Mouse (Mus musculus) embryonic facial prominence, embryonic 13.5 days (tissue): Measurements from ENCODE around the gene Dgat2. TPM values are rescaled to one million over a fixed set of nuclear protein-coding genes. Genes with fewer than 3 reads are reported as not detected.

Experiments
- ATAC-seq: fragments of 200-750 bp; cut with Nextera tagmentation; 2 replicates; pipeline ENCODE4 v1.8.0; 2017; ENCODE audit warnings: low read depth; ENCODE audit not compliant: insufficient number of reproducible peaks, insufficient read depth, low FRiP score, low TSS enrichment
- H3K27ac ChIP-seq: fragments of 300-500 bp; sonication (generic); 2 replicates; pipeline ENCODE4 v1.5.1; 2015; ENCODE audit warnings: moderate library complexity, mild to moderate bottlenecking, inconsistent platforms
- H3K27me3 ChIP-seq: fragments of 300-500 bp; sonication (generic); 2 replicates; pipeline ENCODE4 v1.6.1; 2015; ENCODE audit warnings: mild to moderate bottlenecking, inconsistent platforms
- H3K36me3 ChIP-seq: fragments of 300-500 bp; sonication (generic); 2 replicates; pipeline ENCODE4 v1.6.1; 2015; ENCODE audit warnings: mild to moderate bottlenecking, inconsistent platforms
- H3K4me1 ChIP-seq: fragments of 300-500 bp; sonication (generic); 2 replicates; pipeline ENCODE4 v1.6.1; 2015; ENCODE audit warnings: inconsistent platforms
- H3K4me2 ChIP-seq: fragments of 300-500 bp; sonication (generic); 2 replicates; pipeline ENCODE4 v1.6.1; 2015; ENCODE audit warnings: moderate library complexity, mild to moderate bottlenecking, inconsistent platforms
- H3K4me3 ChIP-seq: fragments of 300-500 bp; sonication (generic); 2 replicates; pipeline ENCODE4 v1.5.1; 2015; ENCODE audit warnings: mild to moderate bottlenecking, inconsistent platforms
- H3K9ac ChIP-seq: fragments of 300-500 bp; sonication (generic); 2 replicates; pipeline ENCODE4 v1.6.1; 2015; ENCODE audit warnings: mild to moderate bottlenecking, inconsistent platforms
- H3K9me3 ChIP-seq: fragments of 300-500 bp; sonication (generic); 2 replicates; pipeline ENCODE4 v1.6.1; 2016; ENCODE audit warnings: inconsistent platforms
- WGBS: fragments of 180-500 bp; shearing (Covaris S2); methylation state at CpG from one replicate; pipeline ENCODE4 v1.1.7; 2015; ENCODE audit warnings: mixed read lengths; 5-methylcytosine and 5-hydroxymethylcytosine counted together
- polyA plus RNA-seq: library from polyadenylated mRNA; unstranded; fragments of >200 nt; fragmentation: Nextera tagmentation; extraction: Ambion mirVana; gene quantifications from 2 replicates; pipeline ENCODE4 v1.2.1, GENCODE M21; 2015

Dgat2 gene
- polyA plus RNA-seq, 1 experiment from 2014 or later: 17.6 TPM

DNA sequence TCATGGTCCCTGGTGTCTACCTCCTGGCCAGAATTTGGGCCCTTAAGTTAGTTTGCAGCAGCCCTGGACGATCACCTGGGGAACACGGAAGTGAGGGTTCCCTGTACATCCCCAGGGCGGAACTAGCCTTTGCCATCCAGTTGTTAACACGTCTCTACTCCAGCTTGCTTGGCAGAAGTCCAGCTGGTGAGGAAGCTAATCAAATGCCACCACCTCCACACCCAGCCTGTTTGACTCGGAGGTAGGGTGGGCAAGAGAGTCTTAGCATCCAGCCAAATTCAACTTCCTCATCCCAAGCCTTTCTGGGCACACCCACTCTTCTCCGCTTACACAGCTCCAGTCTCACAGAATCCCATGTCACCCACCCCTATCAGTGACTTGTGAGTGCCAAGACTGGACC lies 9.6 kb downstream of the Dgat2 start:
- Histone ChIP-seq H3K4me2 (no peak overlapping the region), H3K9ac (no peak overlapping the region), H3K9me3 (no peaks in the 10 kb centered on the region), H3K27me3 (no peaks in the 10 kb centered on the region), H3K4me1 (peaks cover 9% of the 10 kb centered on the region; the same call in 1 of the 2 replicates), H3K27ac (no peak overlapping the region), H3K36me3 (no peaks in the 10 kb centered on the region), H3K4me3 (no peak overlapping the region)
- no peak for ATAC-seq
- WGBS: 81% methylated on average over 6 of the region's 6 CpGs

DNA sequence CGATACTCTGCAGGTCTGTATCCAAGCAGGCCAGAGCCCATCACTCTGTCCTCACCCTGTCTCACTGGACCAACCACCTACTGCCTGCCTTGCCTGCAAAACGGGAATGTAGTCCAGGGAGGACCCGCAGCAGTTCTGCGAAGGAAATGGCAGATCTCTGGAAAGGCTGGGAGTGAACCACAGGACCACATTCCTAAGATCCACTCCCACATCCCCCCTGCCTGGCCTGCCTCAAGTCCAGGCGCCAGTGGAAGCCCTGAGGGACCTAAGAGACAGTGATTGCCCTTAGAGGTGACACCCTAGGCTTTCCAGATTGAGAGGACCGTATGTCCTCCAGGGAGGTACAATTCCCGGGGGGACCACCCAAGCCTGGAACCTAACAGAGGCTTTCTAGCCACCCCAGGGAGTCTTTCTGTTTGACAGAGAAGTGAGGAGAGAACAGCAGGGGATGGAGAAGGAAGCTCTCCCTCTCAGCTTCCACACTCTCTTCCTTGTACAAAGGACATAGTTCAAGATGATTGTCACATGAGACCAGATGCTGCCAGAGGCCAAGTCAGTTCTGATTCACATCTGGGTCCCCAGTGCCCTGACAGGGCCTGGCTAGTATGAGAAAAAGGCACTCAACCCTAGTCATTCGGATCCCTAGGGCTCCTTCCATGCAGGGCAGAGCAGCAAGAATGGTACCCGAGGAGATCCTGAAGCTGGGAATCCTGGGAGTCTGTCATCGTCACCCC lies 10.6 kb downstream of the Dgat2 start:
- H3K27me3 ChIP-seq: no peaks in the 10 kb centered on the region
- no peak overlapping the region for H3K27ac ChIP-seq
- no peak for ATAC-seq
- no peak overlapping the region for H3K4me2 ChIP-seq
- H3K4me1 ChIP-seq: peaks cover 9% of the 10 kb centered on the region; the same call in 1 of the 2 replicates
- no peak overlapping the region for H3K4me3 ChIP-seq
- no peak overlapping the region for H3K9ac ChIP-seq
- WGBS: 64% methylated on average over 10 of the region's 10 CpGs
- H3K9me3 ChIP-seq: no peaks in the 10 kb centered on the region
- H3K36me3 ChIP-seq: no peaks in the 10 kb centered on the region

DNA sequence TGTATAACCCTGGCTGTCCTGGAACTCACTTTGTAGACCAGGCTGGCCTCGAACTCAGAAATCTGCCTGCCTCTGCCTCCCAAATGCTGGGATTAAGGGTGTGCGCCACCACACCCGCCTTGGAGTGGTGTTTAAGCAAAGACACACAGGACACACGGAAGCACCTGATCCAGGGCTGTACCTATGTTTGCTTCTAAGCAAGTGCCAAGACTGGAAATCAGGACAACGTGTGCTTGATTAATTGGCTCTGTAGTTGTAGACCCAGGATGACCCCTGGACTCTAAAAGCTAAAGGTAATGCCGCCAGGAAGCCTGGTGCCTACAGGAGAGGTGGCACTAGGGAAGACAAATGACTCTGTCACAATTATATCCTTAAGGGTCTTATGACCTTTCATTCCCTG lies 12.0 kb downstream of the Dgat2 start:
- Histone ChIP-seq H3K4me3 (no peak overlapping the region), H3K27me3 (no peaks in the 10 kb centered on the region), H3K36me3 (no peaks in the 10 kb centered on the region), H3K4me1 (peaks cover 17% of the 10 kb centered on the region; the same call in 1 of the 2 replicates), H3K27ac (no peak overlapping the region), H3K9me3 (no peaks in the 10 kb centered on the region), H3K9ac (no peak overlapping the region), H3K4me2 (no peak overlapping the region)
- WGBS: 92% methylated on average over 6 of the region's 6 CpGs
- ATAC-seq: no peak

DNA sequence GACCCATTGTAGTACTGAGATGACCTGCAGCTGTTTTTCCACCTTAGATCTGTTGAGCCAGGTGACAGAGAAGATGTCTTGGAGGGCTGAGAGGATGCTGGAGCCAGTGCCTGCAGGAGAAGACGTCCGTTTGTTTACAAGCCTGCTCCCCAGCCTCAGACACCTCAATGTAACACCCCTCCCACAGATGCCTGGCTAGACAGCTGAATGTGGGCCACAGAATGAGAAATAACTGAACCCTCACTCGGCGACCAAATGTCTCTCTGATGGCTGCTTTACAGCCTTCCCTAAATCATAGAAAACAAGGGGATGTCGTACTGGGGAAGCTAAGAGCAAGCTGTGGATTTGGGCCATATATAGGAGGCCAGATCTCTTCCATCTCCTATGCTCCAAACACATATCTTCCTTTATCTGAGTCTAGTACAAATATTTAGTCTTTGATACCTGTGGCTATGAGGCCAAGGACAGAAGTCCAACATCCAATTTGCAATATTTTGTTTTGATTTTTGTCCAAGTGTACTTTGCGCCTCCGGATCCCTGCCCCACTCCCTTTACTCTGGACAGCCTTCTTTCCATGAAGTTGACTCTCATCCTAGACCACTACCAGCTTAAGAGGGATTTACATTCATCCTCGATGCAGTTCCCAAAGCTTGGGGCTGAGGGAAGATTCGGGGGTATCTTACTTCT lies 12.7 kb downstream of the Dgat2 start:
- Histone ChIP-seq H3K4me3 (no peak overlapping the region), H3K9me3 (no peaks in the 10 kb centered on the region), H3K9ac (no peak overlapping the region), H3K4me2 (no peak overlapping the region), H3K27me3 (no peaks in the 10 kb centered on the region), H3K27ac (no peak overlapping the region), H3K4me1 (peaks cover 23% of the 10 kb centered on the region), H3K36me3 (no peaks in the 10 kb centered on the region)
- 90% methylated on average over 9 of the region's 9 CpGs for WGBS
- ATAC-seq: no peak

DNA sequence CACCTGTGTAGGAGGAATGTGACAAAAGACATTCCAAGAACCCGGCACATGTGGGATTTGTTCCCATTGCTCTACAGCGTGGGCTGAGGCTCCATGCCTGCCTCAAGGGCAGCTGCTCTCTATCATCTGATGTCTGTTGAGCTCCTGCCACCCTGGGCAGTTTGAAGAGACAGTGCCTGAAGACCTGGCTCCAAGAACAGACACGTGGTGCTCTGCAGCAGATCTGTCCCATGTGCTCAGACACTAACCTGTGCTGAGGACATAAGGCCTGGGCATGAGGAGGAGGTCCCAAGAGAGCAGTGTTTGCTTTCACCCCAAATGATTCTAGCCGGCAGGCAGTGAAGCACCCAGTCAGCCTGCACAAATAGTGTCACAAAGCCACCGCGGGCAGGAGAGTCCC lies 13.8 kb downstream of the Dgat2 start:
- ATAC-seq: no peak
- Histone ChIP-seq H3K9me3 (no peaks in the 10 kb centered on the region), H3K27me3 (no peaks in the 10 kb centered on the region), H3K27ac (0 out of 2 replicates have a peak overlapping the region, but pooled peaks have one; percentile 48), H3K4me3 (no peak overlapping the region), H3K4me2 (no peak overlapping the region), H3K36me3 (no peaks in the 10 kb centered on the region), H3K4me1 (peaks cover 23% of the 10 kb centered on the region), H3K9ac (no peak overlapping the region)
- 74% methylated on average over 6 of the region's 6 CpGs for WGBS

DNA sequence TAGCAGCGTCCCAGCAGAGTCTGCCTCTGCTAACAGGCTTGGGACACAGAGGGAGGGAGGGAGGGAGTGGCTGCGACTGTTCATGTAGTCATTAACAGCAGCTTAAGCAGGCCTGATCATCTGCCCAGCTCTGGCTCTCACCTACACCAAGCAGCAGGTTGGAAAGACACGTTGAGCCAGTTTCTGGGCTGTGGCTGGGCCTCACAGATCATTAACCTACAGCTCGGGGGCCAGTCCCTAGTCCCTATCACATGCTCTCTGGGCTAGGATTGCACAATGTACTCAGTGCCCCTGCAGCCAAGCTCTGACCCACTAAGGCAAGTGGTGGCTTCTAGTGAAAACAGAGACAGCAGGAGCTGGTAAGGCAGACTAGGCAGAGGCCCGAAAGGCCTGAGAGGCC lies 14.6 kb downstream of the Dgat2 start:
- Histone ChIP-seq H3K27ac (peak overlapping the region; percentile 48; the same call in 1 of the 2 replicates), H3K4me3 (no peak overlapping the region), H3K27me3 (no peaks in the 10 kb centered on the region), H3K9ac (no peak overlapping the region), H3K4me2 (no peak overlapping the region), H3K36me3 (no peaks in the 10 kb centered on the region), H3K4me1 (peaks cover 19% of the 10 kb centered on the region), H3K9me3 (no peaks in the 10 kb centered on the region)
- WGBS: 57% methylated on average over 5 of the region's 5 CpGs
- no peak for ATAC-seq

DNA sequence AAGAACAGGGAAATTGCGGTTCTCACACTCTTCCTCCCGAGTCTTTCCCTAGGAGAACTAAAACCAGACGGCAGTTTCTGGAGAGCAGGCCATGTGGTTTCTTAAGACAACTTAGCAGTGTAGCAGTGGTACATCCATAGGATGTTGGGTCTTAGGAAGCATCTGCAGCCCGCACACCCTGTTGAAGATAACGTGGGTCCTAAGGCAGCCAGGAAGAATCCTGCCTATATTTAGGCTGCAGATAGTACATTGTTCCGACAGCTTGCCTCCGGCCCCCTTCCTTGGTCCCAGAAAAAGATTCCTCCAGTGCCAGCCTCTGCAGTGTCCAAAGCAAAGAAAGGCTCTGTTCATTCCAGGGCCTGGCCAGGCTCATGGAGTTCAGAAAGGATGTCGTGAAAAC lies 16.4 kb downstream of the Dgat2 start:
- Histone ChIP-seq H3K4me3 (no peak overlapping the region), H3K4me2 (no peak overlapping the region), H3K9me3 (no peaks in the 10 kb centered on the region), H3K4me1 (peaks cover 14% of the 10 kb centered on the region; the same call in 1 of the 2 replicates), H3K36me3 (no peaks in the 10 kb centered on the region), H3K27me3 (no peaks in the 10 kb centered on the region), H3K9ac (no peak overlapping the region), H3K27ac (no peak overlapping the region; the same call in 1 of the 2 replicates)
- 67% methylated on average over 8 of the region's 8 CpGs for WGBS
- ATAC-seq: no peak

DNA sequence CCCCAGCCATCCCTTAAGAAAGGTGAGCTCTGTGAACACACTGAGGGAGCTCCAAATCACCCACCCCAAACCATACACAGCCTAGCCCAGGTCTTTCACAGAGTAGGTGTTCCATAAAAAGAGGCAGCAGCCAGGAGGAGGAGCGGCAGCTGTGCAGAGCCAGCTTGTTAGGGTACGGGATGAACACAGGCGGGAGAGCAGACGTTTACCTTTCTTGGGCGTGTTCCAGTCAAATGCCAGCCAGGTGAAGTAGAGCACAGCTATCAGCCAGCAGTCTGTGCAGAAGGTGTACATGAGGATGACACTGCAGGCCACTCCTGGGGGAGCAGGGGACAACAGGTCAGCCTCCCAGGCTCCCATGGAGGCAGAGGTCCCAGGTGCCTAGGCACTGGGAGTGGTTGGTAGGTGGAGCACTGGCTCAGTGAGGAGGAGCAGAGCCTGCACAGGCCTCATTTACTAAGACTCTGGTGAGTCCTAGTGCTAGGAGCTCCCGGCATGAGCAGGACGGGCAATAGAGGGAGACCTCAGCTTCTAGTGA lies 17.6 kb downstream of the Dgat2 start:
- no peak overlapping the region for H3K4me2 ChIP-seq
- H3K4me3 ChIP-seq: no peak overlapping the region
- H3K27ac ChIP-seq: no peak overlapping the region
- no peaks in the 10 kb centered on the region for H3K36me3 ChIP-seq
- 0 out of 2 replicates have a peak overlapping the region, but pooled peaks have one; percentile 32 for H3K9ac ChIP-seq
- 81% methylated on average over 7 of the region's 7 CpGs for WGBS
- peaks cover 14% of the 10 kb centered on the region; the same call in 1 of the 2 replicates for H3K4me1 ChIP-seq
- H3K9me3 ChIP-seq: no peaks in the 10 kb centered on the region
- H3K27me3 ChIP-seq: no peaks in the 10 kb centered on the region
- no peak for ATAC-seq

DNA sequence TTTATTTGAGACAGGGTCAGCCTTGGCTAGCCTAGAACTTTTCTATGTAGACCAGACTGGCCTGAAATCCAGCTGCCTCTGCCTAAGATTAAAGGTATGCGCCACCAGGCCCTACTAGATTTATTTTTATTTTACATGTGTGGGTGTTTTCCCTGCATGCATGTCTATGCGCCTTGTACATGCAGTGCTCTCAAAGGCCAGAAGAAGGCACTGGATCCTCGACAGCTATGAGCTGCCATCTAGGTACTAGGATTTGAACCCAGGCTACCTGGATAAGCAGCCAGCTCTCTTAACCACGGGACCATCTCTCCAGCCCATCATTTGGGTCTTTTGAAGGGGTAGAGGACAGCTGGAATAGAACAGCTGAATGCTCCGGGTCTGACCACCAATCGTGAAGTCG lies 20.1 kb downstream of the Dgat2 start:
- Histone ChIP-seq H3K4me2 (no peak overlapping the region), H3K4me3 (no peak overlapping the region), H3K27me3 (no peaks in the 10 kb centered on the region), H3K9ac (no peak overlapping the region), H3K4me1 (peaks cover 14% of the 10 kb centered on the region; the same call in 1 of the 2 replicates), H3K27ac (no peak overlapping the region), H3K9me3 (no peaks in the 10 kb centered on the region), H3K36me3 (peaks cover 5% of the 10 kb centered on the region; the same call in 1 of the 2 replicates)
- 92% methylated on average over 7 of the region's 7 CpGs for WGBS
- no peak for ATAC-seq

DNA sequence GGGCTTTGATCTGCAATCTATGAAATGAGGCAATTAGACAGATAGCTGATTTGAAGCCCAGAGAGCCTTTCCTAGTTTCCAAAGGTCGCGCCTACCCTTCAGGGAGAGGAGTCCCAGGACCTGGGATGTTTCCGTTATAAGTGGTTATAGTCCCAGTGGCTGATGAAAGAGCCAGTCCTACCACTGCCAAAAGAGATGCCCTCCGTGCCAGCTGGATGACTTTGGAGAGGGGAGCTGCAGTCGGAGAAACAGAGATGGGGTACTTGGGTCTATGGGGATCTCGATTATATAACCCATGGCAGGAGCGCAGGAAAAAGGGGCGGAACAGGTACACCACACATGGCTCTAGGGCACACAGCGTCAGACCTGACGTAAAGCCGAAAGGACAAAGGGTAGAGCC lies 20.6 kb downstream of the Dgat2 start:
- Histone ChIP-seq H3K4me3 (no peak overlapping the region), H3K4me1 (peaks cover 14% of the 10 kb centered on the region; the same call in 1 of the 2 replicates), H3K4me2 (no peak overlapping the region), H3K9me3 (no peaks in the 10 kb centered on the region), H3K36me3 (peaks cover 5% of the 10 kb centered on the region; the same call in 1 of the 2 replicates), H3K9ac (no peak overlapping the region), H3K27me3 (no peaks in the 10 kb centered on the region), H3K27ac (no peak overlapping the region)
- 84% methylated on average over 11 of the region's 11 CpGs for WGBS
- ATAC-seq: no peak

DNA sequence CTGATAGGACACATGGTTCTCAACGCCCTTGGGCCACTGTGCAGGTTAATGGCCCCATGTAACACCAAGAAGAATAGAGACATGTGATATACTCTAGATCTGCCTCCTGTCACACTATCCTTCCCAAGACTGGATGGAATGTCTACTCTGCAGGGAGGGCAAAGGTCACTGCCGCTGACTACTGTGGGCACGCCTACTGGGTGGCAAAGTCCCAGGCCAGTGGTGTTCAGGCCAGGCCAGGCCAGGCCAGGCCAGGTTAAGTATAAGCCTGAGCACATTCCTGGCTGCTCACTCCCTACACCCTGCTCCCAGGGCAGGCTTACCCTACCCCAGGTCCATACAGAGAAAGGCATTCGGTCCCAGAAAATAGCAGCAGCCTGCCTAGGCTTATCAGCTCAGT lies 21.0 kb downstream of the Dgat2 start:
- H3K4me2 ChIP-seq: no peak overlapping the region
- 46% methylated on average over 4 of the region's 4 CpGs for WGBS
- peaks cover 5% of the 10 kb centered on the region; the same call in 1 of the 2 replicates for H3K36me3 ChIP-seq
- ATAC-seq: peak; percentile 18; the same call in 1 of the 2 replicates
- H3K4me3 ChIP-seq: no peak overlapping the region
- H3K27me3 ChIP-seq: no peaks in the 10 kb centered on the region
- no peak overlapping the region for H3K9ac ChIP-seq
- no peaks in the 10 kb centered on the region for H3K9me3 ChIP-seq
- no peak overlapping the region for H3K27ac ChIP-seq
- peaks cover 14% of the 10 kb centered on the region for H3K4me1 ChIP-seq
